Mouse (Mus musculus) embryo, embryonic 10.5 days (tissue): ENCODE data around the gene Myo1e.
A peak's percentile ranks its signal among the peaks of the same experiment; 100 is the strongest.

Experiments used
- DNase-seq: peaks from one replicate; pipeline ENCODE4 v3.0.0-alpha.2; 2015; ENCODE audit warnings: low spot score

Myo1e gene

DNA sequence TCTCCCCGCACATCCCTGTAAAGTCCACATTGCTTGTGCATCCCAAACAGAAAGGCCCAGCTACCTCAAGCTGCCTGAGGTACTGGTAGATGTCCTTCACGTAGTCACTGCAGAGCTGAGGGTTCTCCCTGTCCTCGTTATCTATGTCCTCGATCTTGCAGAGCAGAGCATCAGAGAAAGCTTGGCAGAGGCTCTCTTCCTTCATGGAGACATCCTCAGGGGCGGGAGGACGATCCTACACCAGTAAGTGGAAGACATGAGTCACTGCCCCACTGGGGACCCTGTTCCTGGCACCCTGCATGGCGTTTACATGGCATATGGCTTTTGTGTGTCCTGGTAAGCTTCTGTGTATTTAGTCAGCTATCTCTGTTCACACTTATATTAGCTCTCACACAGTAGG is 205.9 kb downstream of the Myo1e start:
- DNase-seq: no peak

DNA sequence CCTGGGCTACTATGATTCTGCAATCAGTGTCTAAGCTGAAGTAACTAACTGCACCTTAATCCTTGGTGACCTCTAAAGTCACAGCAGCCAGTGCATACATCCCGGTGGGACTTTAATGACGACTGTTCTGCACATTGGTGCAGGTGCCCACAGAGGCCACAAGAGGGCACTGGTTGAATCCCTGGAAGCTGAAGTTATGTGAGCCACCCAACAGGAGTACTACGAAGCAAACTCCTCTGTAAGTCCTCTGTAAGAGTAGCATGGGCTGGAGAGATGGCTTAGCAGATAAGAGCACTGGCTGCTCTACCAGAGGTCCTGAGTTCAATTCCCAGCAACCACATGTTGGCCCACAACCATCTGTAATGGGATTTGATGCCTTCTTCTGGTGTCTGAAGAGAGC is 209.3 kb downstream of the Myo1e start:
- peak; percentile 50 for DNase-seq

GRCm38 (mm10) chr9:70421257-70422056 is 214.3 kb downstream of the Myo1e start, which contains the start of gene Ccnb2:
Ccnb2 (minus strand) TSS chr9:70421547.
- peak; percentile 98 for DNase-seq

- DNase-seq: no peak
Observed at GRCm38 (mm10) chr9:70422661-70423060, 215.5 kb downstream of the Myo1e start.

DNA sequence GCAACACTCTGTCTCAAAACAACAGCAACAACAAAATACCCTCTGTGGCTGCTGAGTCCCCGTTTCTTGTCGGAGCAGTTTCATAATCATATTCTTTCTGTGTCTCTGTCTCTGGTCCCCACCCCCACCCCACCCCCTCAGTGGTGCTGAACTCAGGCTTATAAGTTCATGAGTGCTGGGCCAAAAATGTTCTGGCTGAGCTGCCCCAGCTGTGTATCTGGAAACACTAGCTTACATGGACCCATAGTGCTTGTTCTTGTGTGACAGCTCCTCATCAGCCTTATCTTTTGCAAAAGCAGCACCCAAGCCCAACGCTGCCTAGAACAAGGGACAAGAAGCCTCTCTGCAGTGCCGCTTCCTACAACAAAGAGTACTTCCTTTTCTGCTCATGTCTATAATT is 232.8 kb downstream of the Myo1e start:
- DNase-seq: no peak

GRCm38 (mm10) chr9:70449072-70449471 is 241.9 kb downstream of the Myo1e start:
- no peak for DNase-seq
